Mouse (Mus musculus): ENCODE measurements around the gene Fyttd1. TPM values are rescaled to one million over a fixed set of nuclear protein-coding genes. Genes with fewer than 3 reads are reported as not detected.

Fyttd1 gene
- polyA plus RNA-seq (2015; fragmentation: Nextera tagmentation; extraction: Ambion mirVana), result 106 and 109 TPM in 2 replicates

GRCm38 (mm10) chr16:32877343-32878156 lies at the start of gene Fyttd1, which contains the start of gene Rubcn:
Gene Fyttd1, plus strand, starts transcription at chr16:32877500.
Gene Rubcn, minus strand, starts transcription at chr16:32877766.
- WGBS, result under 1% methylated on average over 61 of the region's 83 CpGs
- Histone ChIP-seq H3K9ac (peak within 1 kb of the TSS; percentile 91), H3K36me3 (no peaks in the 10 kb centered on the region), H3K4me1 (replicated peaks) (peaks cover 37% of the 10 kb centered on the region), H3K27me3 (no peaks in the 10 kb centered on the region), H3K4me2 (peak within 1 kb of the TSS; percentile 86), H3K9me3 (no peaks in the 10 kb centered on the region), H3K27ac (replicated peaks) (peak within 1 kb of the TSS; percentile 87), H3K4me3 (peak within 1 kb of the TSS; percentile 98)
- ATAC-seq (ENCODE audit: low FRiP score, low read depth), result peak; percentile 98

- 93% methylated on average over 11 of the region's 11 CpGs for WGBS
- Histone ChIP-seq H3K9me3 (no peaks in the 10 kb centered on the region), H3K27me3 (no peaks in the 10 kb centered on the region), H3K36me3 (peaks cover 52% of the 10 kb centered on the region), H3K27ac (replicated peaks) (no peak overlapping the region), H3K4me2 (no peak overlapping the region), H3K4me1 (replicated peaks) (no peaks in the 10 kb centered on the region), H3K9ac (no peak overlapping the region), H3K4me3 (no peak overlapping the region)
- ATAC-seq (ENCODE audit: low FRiP score, low read depth), result no peak
Measured at GRCm38 (mm10) chr16:32829104-32829503, 48.2 kb upstream of the Fyttd1 start.

- H3K4me3 ChIP-seq, result no peak overlapping the region
- H3K4me1 ChIP-seq (replicated peaks), result no peaks in the 10 kb centered on the region
- no peaks in the 10 kb centered on the region for H3K27me3 ChIP-seq
- H3K4me2 ChIP-seq, result no peak overlapping the region
- H3K9ac ChIP-seq, result no peak overlapping the region
- peaks cover 50% of the 10 kb centered on the region for H3K36me3 ChIP-seq
- ATAC-seq (ENCODE audit: low FRiP score, low read depth), result no peak
- WGBS, result 90% methylated on average over 4 of the region's 4 CpGs
- no peak overlapping the region for H3K27ac ChIP-seq (replicated peaks)
- H3K9me3 ChIP-seq, result no peaks in the 10 kb centered on the region
Measured at GRCm38 (mm10) chr16:32831501-32831900, 45.8 kb upstream of the Fyttd1 start.

GRCm38 (mm10) chr16:32847103-32847502 lies 30.2 kb upstream of the Fyttd1 start:
- no peak overlapping the region for H3K9ac ChIP-seq
- no peak for ATAC-seq (ENCODE audit: low FRiP score, low read depth)
- H3K4me2 ChIP-seq, result no peak overlapping the region
- no peak overlapping the region for H3K4me3 ChIP-seq
- no peaks in the 10 kb centered on the region for H3K27me3 ChIP-seq
- no peaks in the 10 kb centered on the region for H3K4me1 ChIP-seq (replicated peaks)
- H3K9me3 ChIP-seq, result no peaks in the 10 kb centered on the region
- 86% methylated on average over 11 of the region's 11 CpGs for WGBS
- no peak overlapping the region for H3K27ac ChIP-seq (replicated peaks)
- H3K36me3 ChIP-seq, result peaks cover 67% of the 10 kb centered on the region

GRCm38 (mm10) chr16:32849042-32849830 lies 28.1 kb upstream of the Fyttd1 start:
- no peaks in the 10 kb centered on the region for H3K27me3 ChIP-seq
- WGBS, result 93% methylated on average over 11 of the region's 11 CpGs
- H3K36me3 ChIP-seq, result peaks cover 53% of the 10 kb centered on the region
- H3K9ac ChIP-seq, result no peak overlapping the region
- no peak overlapping the region for H3K4me2 ChIP-seq
- no peak overlapping the region for H3K27ac ChIP-seq (replicated peaks)
- no peak overlapping the region for H3K4me3 ChIP-seq
- no peaks in the 10 kb centered on the region for H3K9me3 ChIP-seq
- no peak for ATAC-seq (ENCODE audit: low FRiP score, low read depth)
- H3K4me1 ChIP-seq (replicated peaks), result no peaks in the 10 kb centered on the region

- Histone ChIP-seq H3K4me2 (no peak overlapping the region), H3K4me3 (no peak overlapping the region), H3K4me1 (replicated peaks) (no peaks in the 10 kb centered on the region), H3K27ac (replicated peaks) (no peak overlapping the region), H3K9ac (no peak overlapping the region), H3K9me3 (no peaks in the 10 kb centered on the region), H3K27me3 (no peaks in the 10 kb centered on the region), H3K36me3 (peaks cover 30% of the 10 kb centered on the region)
- WGBS, result 76% methylated on average over 13 of the region's 13 CpGs
- ATAC-seq (ENCODE audit: low FRiP score, low read depth), result no peak
Measured at GRCm38 (mm10) chr16:32853492-32854049, 23.7 kb upstream of the Fyttd1 start.

- 74% methylated on average over 2 of the region's 2 CpGs for WGBS
- H3K27me3 ChIP-seq, result no peaks in the 10 kb centered on the region
- H3K4me2 ChIP-seq, result no peak overlapping the region
- ATAC-seq (ENCODE audit: low FRiP score, low read depth), result no peak
- no peak overlapping the region for H3K9ac ChIP-seq
- no peak overlapping the region for H3K4me3 ChIP-seq
- no peaks in the 10 kb centered on the region for H3K4me1 ChIP-seq (replicated peaks)
- 0 out of 2 replicates have a peak overlapping the region, but pooled peaks have one; percentile 2 for H3K27ac ChIP-seq (replicated peaks)
- H3K36me3 ChIP-seq, result peaks cover 28% of the 10 kb centered on the region
- H3K9me3 ChIP-seq, result no peaks in the 10 kb centered on the region
Measured at GRCm38 (mm10) chr16:32854050-32854571, 23.2 kb upstream of the Fyttd1 start.

GRCm38 (mm10) chr16:32856751-32857150 lies 20.5 kb upstream of the Fyttd1 start:
- no peak overlapping the region for H3K4me3 ChIP-seq
- H3K4me2 ChIP-seq, result no peak overlapping the region
- no peaks in the 10 kb centered on the region for H3K4me1 ChIP-seq (replicated peaks)
- H3K27me3 ChIP-seq, result no peaks in the 10 kb centered on the region
- H3K9ac ChIP-seq, result no peak overlapping the region
- WGBS, result 89% methylated on average over 3 of the region's 3 CpGs
- peaks cover 22% of the 10 kb centered on the region; the same call in 1 of the 2 replicates for H3K36me3 ChIP-seq
- H3K27ac ChIP-seq (replicated peaks), result no peak overlapping the region
- no peak for ATAC-seq (ENCODE audit: low FRiP score, low read depth)
- no peaks in the 10 kb centered on the region for H3K9me3 ChIP-seq

- H3K27ac ChIP-seq (replicated peaks), result 0 out of 2 replicates have a peak overlapping the region, but pooled peaks have one; percentile 10
- H3K9ac ChIP-seq, result no peak overlapping the region
- H3K4me3 ChIP-seq, result no peak overlapping the region
- no peak overlapping the region for H3K4me2 ChIP-seq
- no peaks in the 10 kb centered on the region for H3K4me1 ChIP-seq (replicated peaks)
- no peak for ATAC-seq (ENCODE audit: low FRiP score, low read depth)
- WGBS, result 73% methylated on average over 4 of the region's 4 CpGs
- peaks cover 16% of the 10 kb centered on the region; the same call in 1 of the 2 replicates for H3K36me3 ChIP-seq
- H3K27me3 ChIP-seq, result no peaks in the 10 kb centered on the region
- H3K9me3 ChIP-seq, result no peaks in the 10 kb centered on the region
Measured at GRCm38 (mm10) chr16:32858356-32858755, 18.9 kb upstream of the Fyttd1 start.

- 0 out of 2 replicates have a peak overlapping the region, but pooled peaks have one; percentile 10 for H3K27ac ChIP-seq (replicated peaks)
- no peaks in the 10 kb centered on the region for H3K27me3 ChIP-seq
- no peak overlapping the region for H3K4me3 ChIP-seq
- 80% methylated on average over 12 of the region's 12 CpGs for WGBS
- no peaks in the 10 kb centered on the region for H3K9me3 ChIP-seq
- H3K36me3 ChIP-seq, result peaks cover 18% of the 10 kb centered on the region; the same call in 1 of the 2 replicates
- no peak overlapping the region for H3K9ac ChIP-seq
- H3K4me2 ChIP-seq, result no peak overlapping the region
- H3K4me1 ChIP-seq (replicated peaks), result no peaks in the 10 kb centered on the region
- ATAC-seq (ENCODE audit: low FRiP score, low read depth), result no peak
Measured at GRCm38 (mm10) chr16:32858771-32859636, 18.3 kb upstream of the Fyttd1 start.

GRCm38 (mm10) chr16:32861813-32862385 lies 15.4 kb upstream of the Fyttd1 start:
- no peak overlapping the region for H3K9ac ChIP-seq
- H3K9me3 ChIP-seq, result no peaks in the 10 kb centered on the region
- H3K27me3 ChIP-seq, result no peaks in the 10 kb centered on the region
- no peak overlapping the region for H3K27ac ChIP-seq (replicated peaks)
- ATAC-seq (ENCODE audit: low FRiP score, low read depth), result no peak
- no peak overlapping the region for H3K4me2 ChIP-seq
- H3K4me1 ChIP-seq (replicated peaks), result peaks cover 7% of the 10 kb centered on the region
- 88% methylated on average over 3 of the region's 3 CpGs for WGBS
- 0 out of 2 replicates have a peak, but pooled peaks cover 8% of the 10 kb centered on the region for H3K36me3 ChIP-seq
- H3K4me3 ChIP-seq, result no peak overlapping the region

Measured in hindbrain, embryonic 15.5 days (tissue).